Mouse (Mus musculus): ENCODE measurements around the gene Nudt8. TPM values are rescaled to one million over a fixed set of nuclear protein-coding genes. Genes with fewer than 3 reads are reported as not detected.

Gene Nudt8
- total RNA-seq (2023), result 8.7 TPM

GRCm38 (mm10) chr19:4000119-4000900 is at the start of gene Nudt8, which contains the start of gene Gm49405:
Gene Nudt8 (plus strand): TSS chr19:4000580.
Gene Gm49405 (plus strand): TSS chr19:4000626.

DNA sequence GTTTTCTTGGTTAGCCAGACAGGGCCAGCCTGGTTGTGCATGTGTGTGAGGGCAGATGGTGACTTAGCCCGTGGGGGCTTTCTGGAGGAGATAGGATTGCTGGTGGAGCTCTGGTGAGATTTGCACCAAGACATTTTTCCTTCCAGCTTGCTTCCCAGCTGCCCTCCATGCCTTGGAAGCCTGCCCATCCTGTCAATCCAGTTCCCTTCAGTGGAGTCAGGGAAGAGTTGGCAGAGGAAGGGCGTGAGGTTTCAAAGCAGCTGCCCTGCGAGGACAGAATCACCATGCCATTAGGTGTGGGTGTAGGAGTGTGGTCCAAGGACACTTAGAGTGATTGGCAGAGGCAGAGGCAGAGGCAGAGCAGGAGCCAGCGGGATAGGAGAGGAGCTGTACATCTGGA is 41.9 kb upstream of the Nudt8 start, which contains the start of gene Aldh3b3:
Gene Aldh3b3, plus strand, starts transcription at position 176 of the 400 bp plus-strand sequence.

DNA sequence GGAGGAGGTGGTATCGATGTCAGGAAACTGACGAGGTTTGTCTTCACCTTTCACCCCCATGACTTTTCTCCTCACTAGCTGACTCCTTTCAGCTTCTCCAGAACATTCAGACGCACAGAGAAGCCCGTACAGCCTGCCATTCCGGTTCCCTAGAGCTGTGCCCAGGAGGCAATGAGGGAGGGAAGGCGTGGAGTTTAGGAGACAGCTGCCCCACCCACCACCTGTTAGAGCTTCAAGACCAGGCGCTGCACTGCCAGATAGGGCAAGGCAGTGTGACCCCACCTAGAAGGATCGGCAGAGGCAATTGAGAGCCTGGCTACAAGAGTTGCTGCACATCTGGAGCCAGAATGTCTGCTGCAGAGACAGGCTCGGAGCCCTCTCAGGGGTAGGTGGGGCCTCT is 28.2 kb upstream of the Nudt8 start, which contains the start of gene Aldh3b2:
Gene Aldh3b2, plus strand, starts transcription at position 100 of the 400 bp plus-strand sequence.

GRCm38 (mm10) chr19:3986334-3986733 is 14.0 kb upstream of the Nudt8 start, which contains the start of gene Acy3:
Gene Acy3 (plus strand): TSS chr19:3986570.

GRCm38 (mm10) chr19:3992416-3992815 is 8.0 kb upstream of the Nudt8 start, which contains the start of gene Tbx10:
Gene Tbx10 (plus strand): TSS chr19:3992752.

GRCm38 (mm10) chr19:4003112-4003511 is 2.7 kb downstream of the Nudt8 start, which contains the start of gene Doc2g:
Gene Doc2g (plus strand): TSS chr19:4003313.

GRCm38 (mm10) chr19:4012432-4013022 is 12.1 kb downstream of the Nudt8 start, which contains the start of gene Ndufv1:
Gene Ndufv1 (minus strand): TSS chr19:4012806.

DNA sequence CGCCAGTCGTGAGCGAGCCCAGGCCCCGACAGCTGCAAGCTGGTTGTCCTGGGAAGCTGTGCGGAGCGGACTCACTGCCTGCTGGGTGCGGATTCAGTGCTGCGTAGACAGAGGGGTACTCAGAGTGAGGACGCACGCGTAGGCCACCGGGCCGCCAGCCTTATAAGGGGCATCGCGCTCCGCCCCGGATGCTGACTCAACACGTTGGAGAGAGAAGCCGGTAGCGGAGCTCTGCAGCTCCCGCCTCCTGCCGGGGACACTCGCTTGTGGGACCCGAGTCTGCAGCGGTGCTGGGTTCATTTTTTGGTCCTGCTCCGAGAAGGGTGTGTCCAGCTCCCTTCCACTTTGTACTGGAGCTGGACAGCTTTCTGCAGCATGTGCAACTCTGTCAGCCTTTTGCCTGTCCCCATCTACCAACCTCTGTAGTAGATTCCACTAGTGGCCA is 37.4 kb downstream of the Nudt8 start, which contains the start of gene Gstp1:
Gene Gstp1, minus strand, starts transcription at position 198 of the 445 bp plus-strand sequence.

GRCm38 (mm10) chr19:4045966-4046865 is 45.8 kb downstream of the Nudt8 start, which contains the start of gene Gstp2:
Gene Gstp2 (minus strand): TSS chr19:4046023.

Other genes with a start within 250 kb of the Nudt8 start
- gene Kmt5b, start 233.2 kb upstream of the Nudt8 start, total RNA-seq (2023), result 139 TPM
- gene Chka, start 148.8 kb upstream of the Nudt8 start, total RNA-seq (2023), result 58.8 TPM
- 83.4 TPM for gene Tcirg1, start 93.4 kb upstream of the Nudt8 start, total RNA-seq (2023)
- 52.9 TPM for gene Ndufs8, start 87.8 kb upstream of the Nudt8 start, total RNA-seq (2023)
- 1.6 TPM for gene Aldh3b1, start 70.8 kb upstream of the Nudt8 start, total RNA-seq (2023)
- 43.8 TPM for gene Unc93b1, start 65.4 kb upstream of the Nudt8 start, total RNA-seq (2023)
- gene Aldh3b3, start 41.9 kb upstream of the Nudt8 start, total RNA-seq (2023), result not detected
- not detected for gene Aldh3b2, start 28.3 kb upstream of the Nudt8 start, total RNA-seq (2023)
- not detected for gene Acy3, start 14.0 kb upstream of the Nudt8 start, total RNA-seq (2023)
- not detected for gene Tbx10, start 7.8 kb upstream of the Nudt8 start, total RNA-seq (2023)
- 2.3 TPM for gene Gm49405, start within 50 bp of the Nudt8 start, total RNA-seq (2023)
- 5.1 TPM for gene Doc2g, start 2.7 kb downstream of the Nudt8 start, total RNA-seq (2023)
- gene Ndufv1, start 12.2 kb downstream of the Nudt8 start, total RNA-seq (2023), result 109 TPM
- gene Gstp1, start 37.4 kb downstream of the Nudt8 start, total RNA-seq (2023), result 191 TPM
- gene Gstp2, start 45.4 kb downstream of the Nudt8 start, total RNA-seq (2023), result 32.5 TPM
- gene Gstp3, start 59.0 kb downstream of the Nudt8 start, total RNA-seq (2023), result 26.6 TPM
- not detected for gene Cabp2, start 81.0 kb downstream of the Nudt8 start, total RNA-seq (2023)
- gene Cdk2ap2, start 96.6 kb downstream of the Nudt8 start, total RNA-seq (2023), result 161 TPM
- 317 TPM for gene Pitpnm1, start 99.4 kb downstream of the Nudt8 start, total RNA-seq (2023)
- gene Aip, start 125.3 kb downstream of the Nudt8 start, total RNA-seq (2023), result 134 TPM
- 0.58 TPM for gene Gpr152, start 139.2 kb downstream of the Nudt8 start, total RNA-seq (2023)
- 0.37 TPM for gene Cabp4, start 143.5 kb downstream of the Nudt8 start, total RNA-seq (2023)
- gene Coro1b, start 148.0 kb downstream of the Nudt8 start, total RNA-seq (2023), result 125 TPM
- 302 TPM for gene Ptprcap, start 153.0 kb downstream of the Nudt8 start, total RNA-seq (2023)
- gene Rps6kb2, start 162.8 kb downstream of the Nudt8 start, total RNA-seq (2023), result 35.9 TPM
- 63.4 TPM for gene Carns1, start 174.9 kb downstream of the Nudt8 start, total RNA-seq (2023)
- 309 TPM for gene Tbc1d10c, start 190.7 kb downstream of the Nudt8 start, total RNA-seq (2023)
- 343 TPM for gene Ppp1ca, start 191.5 kb downstream of the Nudt8 start, total RNA-seq (2023)
- 44.6 TPM for gene Rad9a, start 201.1 kb downstream of the Nudt8 start, total RNA-seq (2023)
- gene Clcf1, start 213.7 kb downstream of the Nudt8 start, total RNA-seq (2023), result 197 TPM
- gene AC109138.7, start 213.8 kb downstream of the Nudt8 start, total RNA-seq (2023), result not detected
- 55.7 TPM for gene Pold4, start 231.3 kb downstream of the Nudt8 start, total RNA-seq (2023)

Data from CD8-positive naive resting alpha-beta T cell, adult 57 days (primary cell).